Mouse (Mus musculus) cerebellum, adult 2 months (tissue): ENCODE measurements at regions not wholly inside any gene's neighbourhood (a gene's known extent, or its start where the extent isn't known, plus 50 kb on each side); places are given as distances from the start of the nearest gene placed in this dataset.

Experiments used
- DNase-seq, 2 experiments: peaks; one replicate each; pipeline ENCODE4 v3.0.0; 2021
- H3K27ac ChIP-seq: fragments of 200-500 bp; 2 replicates; pipeline ENCODE4 v1.5.1; 2012; ENCODE audit warnings: low read length, control low read depth, inconsistent platforms; ENCODE audit not compliant: insufficient read depth
- H3K27me3 ChIP-seq: fragments of 200-500 bp; 2 replicates; pipeline ENCODE4 v1.6.1; 2012; ENCODE audit warnings: inconsistent platforms, mild to moderate bottlenecking, low read length, moderate library complexity; ENCODE audit not compliant: control insufficient read depth, insufficient read depth
- H3K4me1 ChIP-seq: fragments of 200-500 bp; 2 replicates; pipeline ENCODE4 v1.6.1; 2011; ENCODE audit warnings: low read length; ENCODE audit not compliant: control insufficient read depth, insufficient read depth
- H3K4me3 ChIP-seq: fragments of 200-500 bp; replicated peaks from 2 replicates; pipeline ENCODE3; 2011; ENCODE audit warnings: mild to moderate bottlenecking, low read depth, low read length, control low read depth; ENCODE audit not compliant: insufficient read depth
- CTCF ChIP-seq: fragments of 200-500 bp; IDR thresholded peaks from 2 replicates; pipeline ENCODE4 v1.5.1; 2011; ENCODE audit warnings: low read depth, mild to moderate bottlenecking, control low read depth, low read length, moderate library complexity, borderline replicate concordance; ENCODE audit not compliant: insufficient read depth
- POLR2A ChIP-seq: fragments of 200-500 bp; IDR thresholded peaks from 2 replicates; pipeline ENCODE4 v1.6.1; 2011; ENCODE audit warnings: low read length, control low read depth, borderline replicate concordance; ENCODE audit not compliant: insufficient read depth
- WGBS: fragments of 180-500 bp; shearing (Covaris S2); methylation state at CpG from one replicate; pipeline ENCODE4 v1.1.7; 2018; 5-methylcytosine and 5-hydroxymethylcytosine counted together

- no peak overlapping the region for H3K27ac ChIP-seq
- WGBS: 49% methylated on average over 4 of the region's 4 CpGs
- no peak for TF ChIP-seq POLR2A
- TF ChIP-seq CTCF: no peak
- DNase-seq: no peak
- H3K4me3 ChIP-seq: no peak overlapping the region
- no peaks in the 10 kb centered on the region for H3K27me3 ChIP-seq
- H3K4me1 ChIP-seq: no peaks in the 10 kb centered on the region
These were observed 218.5 kb downstream of the Mex3b start for GRCm38 (mm10) chr7:83085547-83086158.

DNA sequence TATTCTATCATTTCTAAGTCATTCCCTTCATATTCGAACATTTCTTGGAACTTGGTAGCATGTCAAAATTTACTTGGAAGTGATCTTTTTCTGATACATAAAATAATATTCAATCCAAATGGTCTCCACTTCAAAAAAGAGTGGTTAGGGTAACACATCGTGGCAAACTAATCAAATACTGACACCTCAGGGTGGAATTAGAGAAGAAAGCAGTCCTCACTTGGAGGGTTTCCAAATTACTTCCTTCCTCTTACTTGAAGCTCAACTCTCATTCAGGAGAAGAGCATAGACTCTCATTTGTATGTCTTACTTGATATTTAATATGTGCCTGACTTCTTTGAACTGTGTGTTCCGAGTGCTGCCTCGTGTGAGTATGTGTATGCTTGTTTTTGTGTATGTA, 220.3 kb downstream of the Mex3b start:
- Histone ChIP-seq H3K4me1 (no peaks in the 10 kb centered on the region), H3K4me3 (no peak overlapping the region), H3K27me3 (no peaks in the 10 kb centered on the region), H3K27ac (no peak overlapping the region)
- no peak for TF ChIP-seq POLR2A
- TF ChIP-seq CTCF: no peak
- no peak for DNase-seq
- WGBS: 79% methylated on average over 4 of the region's 4 CpGs

GRCm38 (mm10) chr7:83088125-83088524, 221.0 kb downstream of the Mex3b start:
- DNase-seq: no peak
- H3K27ac ChIP-seq: no peak overlapping the region
- no peak overlapping the region for H3K4me3 ChIP-seq
- no peak for TF ChIP-seq POLR2A
- no peak for TF ChIP-seq CTCF
- 62% methylated on average over 4 of the region's 4 CpGs for WGBS
- no peaks in the 10 kb centered on the region for H3K4me1 ChIP-seq
- H3K27me3 ChIP-seq: no peaks in the 10 kb centered on the region

- Histone ChIP-seq H3K27ac (no peak overlapping the region), H3K27me3 (no peaks in the 10 kb centered on the region), H3K4me3 (no peak overlapping the region), H3K4me1 (no peaks in the 10 kb centered on the region)
- TF ChIP-seq POLR2A (no peak), CTCF (no peak)
- DNase-seq: peak; percentile 8 to 9
- 18% methylated on average over 8 of the region's 8 CpGs for WGBS
These were observed 222.3 kb downstream of the Mex3b start for GRCm38 (mm10) chr7:83089330-83089982.

GRCm38 (mm10) chr7:83093923-83094355, 226.8 kb downstream of the Mex3b start:
- no peaks in the 10 kb centered on the region for H3K27me3 ChIP-seq
- no peak overlapping the region for H3K4me3 ChIP-seq
- no peak overlapping the region for H3K27ac ChIP-seq
- WGBS: 58% methylated on average over 8 of the region's 8 CpGs
- TF ChIP-seq POLR2A: no peak
- no peak for TF ChIP-seq CTCF
- peaks cover 2% of the 10 kb centered on the region; the same call in 1 of the 2 replicates for H3K4me1 ChIP-seq
- no peak for DNase-seq

DNA sequence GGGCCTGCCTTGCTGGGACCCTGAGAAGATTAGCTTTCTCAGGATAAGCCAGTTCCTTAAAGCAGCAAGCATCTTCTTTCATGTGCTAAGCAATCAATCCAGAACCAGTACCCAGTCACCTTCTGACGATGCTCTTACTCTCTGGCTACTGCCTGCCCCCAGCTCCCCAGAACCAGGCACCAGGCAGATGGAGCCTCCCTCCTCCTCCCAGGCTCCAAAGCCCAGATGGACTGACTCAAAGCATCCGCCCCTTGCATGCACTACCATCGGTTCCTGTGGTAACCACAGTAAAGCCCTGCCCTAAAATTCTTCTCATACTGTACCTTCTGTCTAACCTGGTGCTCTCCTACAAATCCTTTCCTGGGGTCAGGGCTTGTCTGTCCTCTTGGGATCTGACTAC, 227.8 kb downstream of the Mex3b start:
- DNase-seq: no peak
- Histone ChIP-seq H3K4me1 (peaks cover 2% of the 10 kb centered on the region; the same call in 1 of the 2 replicates), H3K27me3 (no peaks in the 10 kb centered on the region), H3K4me3 (no peak overlapping the region), H3K27ac (no peak overlapping the region)
- TF ChIP-seq CTCF (no peak), POLR2A (no peak)
- 21% methylated on average over 3 of the region's 3 CpGs for WGBS

DNA sequence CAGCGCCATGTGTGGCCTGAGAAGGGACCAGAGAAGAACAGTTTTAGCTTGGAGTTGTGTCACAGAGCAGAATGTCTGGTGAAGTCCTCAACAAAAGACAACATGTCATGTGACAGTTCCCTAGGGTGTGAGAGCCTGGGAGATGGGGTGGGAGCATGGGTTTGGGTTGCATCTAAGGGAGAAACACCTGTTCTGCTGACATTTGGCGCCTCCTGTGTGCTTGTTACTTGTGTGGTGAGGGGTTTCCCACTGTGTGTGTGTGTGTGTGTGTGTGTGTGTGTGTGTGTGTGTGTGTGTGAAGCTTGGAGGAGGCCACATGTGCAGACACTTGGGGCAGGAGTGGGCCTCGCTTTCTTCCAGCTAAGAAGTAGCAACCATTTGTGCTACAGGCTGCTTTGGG, 228.5 kb downstream of the Mex3b start:
- Histone ChIP-seq H3K4me1 (peaks cover 2% of the 10 kb centered on the region; the same call in 1 of the 2 replicates), H3K27ac (no peak overlapping the region), H3K4me3 (no peak overlapping the region), H3K27me3 (no peaks in the 10 kb centered on the region)
- no peak for DNase-seq
- TF ChIP-seq POLR2A (no peak), CTCF (no peak)
- 82% methylated on average over 3 of the region's 3 CpGs for WGBS

DNA sequence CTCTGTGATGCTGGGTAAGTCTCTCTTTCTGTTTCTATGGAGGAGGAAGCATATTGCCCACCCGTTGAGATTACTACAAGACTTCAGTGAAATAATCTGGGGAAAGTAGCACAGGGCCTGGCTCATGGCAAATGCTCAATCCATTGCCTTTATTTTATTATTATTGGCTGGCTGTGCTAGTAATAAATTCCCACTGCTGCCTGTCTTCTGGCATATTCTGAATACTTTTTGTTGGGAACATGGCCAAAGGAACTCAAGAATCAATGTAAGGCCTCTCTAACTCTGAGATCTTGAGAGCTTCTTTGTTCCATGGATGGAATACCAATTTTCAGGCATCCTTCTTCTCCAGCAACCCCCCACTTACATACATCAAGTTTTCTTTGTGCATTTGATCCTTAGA, 237.3 kb downstream of the Mex3b start:
- no peaks in the 10 kb centered on the region for H3K27me3 ChIP-seq
- TF ChIP-seq POLR2A (no peak), CTCF (no peak)
- no peak overlapping the region for H3K4me3 ChIP-seq
- no peak overlapping the region for H3K27ac ChIP-seq
- H3K4me1 ChIP-seq: no peaks in the 10 kb centered on the region
- DNase-seq: no peak
- 43% methylated on average over 1 of the region's 1 CpGs for WGBS
